Mouse (Mus musculus): Measurements from ENCODE around the gene Zfp764.
A peak's percentile ranks its signal among the peaks of the same experiment; 100 is the strongest.
"Not testable (repeated sequence)": the region's sequence is repeated elsewhere in the genome, so short reads cannot be mapped to it uniquely, and the experiment has no call there.

Zfp764 gene

DNA sequence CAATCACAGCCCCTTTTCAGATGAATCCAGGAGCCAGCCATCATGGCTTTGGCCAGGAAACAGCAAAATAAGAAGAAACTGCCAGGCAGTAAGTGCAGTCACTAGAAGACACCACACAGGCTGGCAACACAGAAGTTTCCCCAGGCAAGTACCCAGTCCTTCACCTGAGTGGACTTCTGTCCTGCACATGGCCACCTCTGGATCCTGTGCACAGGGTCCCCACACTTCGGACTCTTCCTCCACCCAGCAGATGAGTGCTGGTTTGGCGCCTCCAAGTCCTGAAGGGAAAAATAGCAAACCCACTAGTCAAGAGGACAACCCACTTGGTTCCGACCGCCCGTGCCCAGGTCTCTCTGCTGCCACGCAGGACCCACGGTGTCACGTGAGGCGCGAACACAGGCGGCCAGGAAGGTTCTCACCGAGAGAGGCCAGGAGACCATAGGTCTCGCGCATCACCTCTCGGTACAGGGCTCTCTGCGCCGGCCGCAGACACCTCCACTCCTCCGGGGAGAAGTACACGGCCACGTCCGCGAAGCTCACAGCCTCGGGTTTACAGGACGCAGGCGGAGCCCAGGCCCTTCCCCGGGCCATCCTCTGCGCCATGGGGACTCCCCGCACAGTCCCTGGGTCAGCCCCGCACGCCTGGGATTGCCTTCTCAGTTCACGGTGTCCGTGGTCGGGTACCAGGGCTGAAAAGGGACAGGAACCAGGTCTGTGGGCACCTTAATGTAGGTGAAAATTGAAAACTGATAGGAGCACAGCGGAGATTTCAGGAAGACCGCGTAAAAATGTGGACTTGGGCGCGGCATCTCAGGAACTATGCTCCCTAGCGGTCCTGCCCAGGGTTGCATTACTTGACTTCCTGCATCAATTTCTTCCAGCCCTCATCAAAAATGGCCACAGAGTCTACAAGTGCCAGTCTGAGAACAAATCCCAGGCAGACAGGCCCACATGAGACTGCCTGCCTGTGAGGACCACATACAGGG, at the start of gene Zfp764:
Zfp764 (minus strand) TSS at position 821 of the 986 bp plus-strand sequence.
- peak; percentile 89 for DNase-seq (ENCODE audit: extremely low spot score)

DNA sequence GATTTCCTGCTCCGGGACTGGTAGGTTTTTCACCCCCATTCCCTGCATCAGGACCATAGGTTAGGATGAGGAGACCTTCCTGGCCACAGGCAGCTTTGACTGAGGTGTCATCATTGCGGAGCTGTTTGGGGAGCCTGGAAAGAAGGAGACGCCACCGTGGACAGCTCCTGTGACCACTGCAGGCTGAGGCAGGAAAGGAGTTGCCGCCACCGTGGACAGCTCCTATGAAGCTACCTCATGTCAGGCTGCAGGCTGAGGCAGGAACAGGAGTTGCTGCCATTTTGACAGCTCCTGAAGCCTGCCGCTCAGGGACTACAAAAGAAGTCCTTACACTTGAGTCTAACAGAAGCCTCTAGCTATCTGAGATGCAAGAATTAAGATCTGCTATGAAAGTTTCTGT, 48.3 kb upstream of the Zfp764 start:
- no peak for DNase-seq (ENCODE audit: extremely low spot score)

DNA sequence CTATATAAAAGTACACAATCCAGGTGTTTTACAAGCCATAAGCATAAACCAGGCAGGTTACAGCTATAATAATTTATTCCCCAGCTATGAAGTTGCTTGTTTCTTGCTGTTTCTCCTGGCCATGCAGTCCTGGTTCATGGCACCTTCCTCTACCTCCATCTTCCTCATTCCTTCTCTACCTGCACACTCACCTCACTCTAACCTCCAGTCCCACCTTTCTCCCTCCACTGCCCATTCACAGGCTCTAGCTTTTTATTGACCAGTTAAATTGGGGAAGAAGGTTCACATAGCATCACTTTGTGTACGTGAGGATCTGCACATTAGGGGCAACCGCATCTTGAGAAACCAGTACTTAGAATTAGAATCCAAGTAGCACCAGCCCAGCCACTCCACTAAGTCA, 46.4 kb upstream of the Zfp764 start:
- DNase-seq (ENCODE audit: extremely low spot score), result no peak

DNA sequence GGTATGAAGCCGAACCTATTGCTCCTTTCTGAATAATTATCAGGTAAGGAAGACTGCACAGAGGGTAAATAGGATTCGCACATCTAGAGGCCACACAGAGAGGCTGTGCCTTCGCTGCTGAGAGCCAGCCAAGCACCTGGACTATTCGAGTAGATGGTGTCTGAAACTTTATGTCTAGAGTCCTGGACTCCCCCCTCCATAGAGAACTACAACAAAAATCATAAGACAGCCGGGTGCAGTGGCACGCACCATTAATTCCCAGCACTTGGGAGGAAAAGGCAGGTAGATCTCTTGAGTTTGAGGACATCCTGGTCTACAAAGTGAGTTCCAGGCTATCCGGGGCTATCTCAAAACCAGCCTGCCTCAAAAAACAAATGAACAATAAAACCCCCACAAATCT, 43.3 kb upstream of the Zfp764 start:
- DNase-seq (ENCODE audit: extremely low spot score), result no peak

DNA sequence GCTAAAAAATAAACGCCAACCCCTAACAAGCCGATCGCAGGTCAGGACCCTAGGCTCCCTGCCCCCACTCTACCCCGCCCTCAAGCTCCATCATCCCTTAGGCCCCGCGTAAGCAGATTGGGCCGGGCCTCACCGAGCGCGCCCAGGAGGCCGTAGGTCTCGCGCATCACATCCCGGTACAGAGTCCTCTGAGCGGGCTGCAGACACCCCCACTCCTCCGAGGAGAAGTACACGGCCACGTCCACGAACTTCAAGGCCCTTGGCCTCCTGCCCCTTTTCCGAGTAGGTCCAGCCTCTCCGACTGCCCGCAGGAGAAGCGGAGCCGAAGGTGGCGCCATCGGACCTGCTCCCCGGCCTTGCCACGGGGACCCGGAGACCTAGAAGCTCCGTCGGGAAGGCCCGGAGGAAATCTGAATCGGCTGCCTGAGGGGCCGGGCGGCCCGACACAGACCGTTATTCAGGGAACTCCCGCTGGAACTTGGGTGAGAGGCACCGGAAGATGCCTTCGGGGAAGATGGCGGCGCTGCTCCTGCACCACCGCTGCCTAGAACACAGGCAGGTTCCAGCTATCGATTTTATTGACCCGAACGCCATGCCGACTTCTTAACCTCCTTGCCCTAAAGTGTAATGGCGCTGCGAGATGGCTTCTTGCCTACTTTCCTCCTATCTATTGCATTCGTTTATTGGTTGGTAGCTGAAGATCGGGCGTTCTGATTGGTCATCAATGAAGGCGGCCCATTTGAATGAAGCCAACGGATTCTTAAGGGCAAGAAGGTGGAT, 42.1 kb upstream of the Zfp764 start, which contains the start of gene Zfp689:
Zfp689 (minus strand) TSS at position 638 of the 780 bp plus-strand sequence.
- DNase-seq (ENCODE audit: extremely low spot score), result peak; percentile 96

DNA sequence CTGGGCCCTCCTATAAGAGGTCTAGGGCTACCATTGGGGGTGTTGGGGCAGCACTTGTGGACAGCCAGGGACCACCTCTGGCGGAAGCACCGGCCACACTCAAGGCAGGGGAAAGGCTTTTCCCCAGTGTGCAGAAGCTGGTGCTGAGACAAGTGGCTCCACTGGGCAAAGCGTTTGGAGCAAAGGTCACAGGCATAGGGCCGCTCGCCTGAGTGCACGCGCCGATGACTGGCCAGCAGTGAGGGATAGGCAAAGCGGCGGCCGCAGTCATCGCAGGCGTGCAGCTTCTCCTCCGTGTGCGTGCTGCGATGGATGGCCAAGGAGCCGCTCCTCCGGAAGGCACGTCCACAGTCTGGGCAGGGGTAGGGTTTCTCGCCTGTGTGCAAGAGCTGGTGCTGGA, 37.4 kb upstream of the Zfp764 start:
- no peak for DNase-seq (ENCODE audit: extremely low spot score)

DNA sequence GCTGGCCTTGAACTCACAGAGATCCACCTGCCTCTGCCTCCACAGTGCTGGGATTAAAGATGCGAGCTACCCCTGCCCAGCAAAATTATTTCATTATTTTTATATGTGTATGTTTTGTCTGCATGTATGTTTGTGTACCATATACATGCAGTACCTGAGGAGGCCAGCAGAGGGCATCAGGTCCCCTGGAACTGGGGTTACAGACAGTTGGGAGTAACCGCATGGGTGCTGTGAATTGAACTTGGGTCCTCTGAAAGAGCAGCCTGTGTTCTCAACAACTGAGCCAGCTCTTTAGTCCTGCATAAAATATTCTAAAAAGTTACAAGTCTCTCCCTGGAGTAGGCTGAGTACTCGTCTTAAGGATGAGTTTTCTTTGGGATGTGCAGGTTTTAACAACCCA, 31.1 kb upstream of the Zfp764 start:
- no peak for DNase-seq (ENCODE audit: extremely low spot score)

DNA sequence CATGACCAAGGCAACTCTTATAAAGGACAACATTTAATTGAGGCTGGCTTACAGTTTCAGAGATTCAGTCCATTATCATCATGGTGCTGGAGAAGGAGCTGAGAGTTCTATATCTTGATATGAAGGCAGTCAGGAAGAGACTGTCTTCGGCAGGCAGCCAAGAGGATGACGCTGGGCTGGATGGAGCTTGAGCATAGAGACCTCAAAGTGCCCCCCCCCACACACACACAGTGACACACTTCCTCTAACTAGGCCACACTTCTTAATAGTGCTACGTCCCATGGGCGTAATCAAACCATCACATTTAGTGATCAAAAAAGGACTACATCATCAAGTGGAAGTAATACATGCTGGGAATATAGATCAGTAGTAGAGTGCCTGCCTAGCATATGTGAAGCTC, 28.6 kb upstream of the Zfp764 start:
- DNase-seq (ENCODE audit: extremely low spot score), result no peak

DNA sequence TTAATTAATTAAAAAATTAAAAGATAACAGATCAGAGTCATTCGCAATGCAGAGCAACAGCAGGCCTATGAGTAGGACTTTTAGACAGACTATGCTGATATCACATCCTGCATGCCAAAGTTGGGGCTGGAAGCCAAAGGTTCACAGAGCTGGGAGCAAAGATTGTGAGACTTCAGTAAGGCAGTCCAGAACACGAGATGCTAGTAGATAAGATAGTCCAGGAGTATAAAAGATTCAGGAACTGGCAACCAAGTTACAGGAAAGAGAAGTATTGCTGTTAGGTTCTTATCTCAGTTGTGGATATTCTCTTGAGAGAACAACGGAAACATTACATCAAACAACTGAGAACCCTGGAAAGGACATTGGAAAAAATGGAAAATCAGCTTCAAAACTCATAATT, 19.7 kb upstream of the Zfp764 start:
- DNase-seq (ENCODE audit: extremely low spot score), result no peak

DNA sequence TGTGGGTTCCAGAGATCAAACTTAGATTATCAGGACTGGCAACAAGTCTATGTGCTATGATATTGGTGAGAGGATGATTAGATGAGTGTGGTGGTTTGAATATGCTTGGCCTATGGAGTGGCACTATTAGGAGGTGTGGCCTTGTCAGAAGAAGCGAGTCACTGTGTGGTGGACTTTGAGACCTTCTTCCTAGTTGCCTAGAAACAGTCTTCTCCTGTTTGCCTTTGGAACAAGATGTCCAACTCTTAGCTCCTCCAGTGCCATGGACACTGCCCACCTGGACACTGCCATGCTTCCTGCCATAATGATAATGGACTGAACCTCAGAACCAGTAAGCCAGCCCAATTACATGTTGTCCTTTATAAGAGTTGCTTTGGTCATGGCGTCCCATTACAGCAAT, 19.3 kb upstream of the Zfp764 start:
- no peak for DNase-seq (ENCODE audit: extremely low spot score)

DNA sequence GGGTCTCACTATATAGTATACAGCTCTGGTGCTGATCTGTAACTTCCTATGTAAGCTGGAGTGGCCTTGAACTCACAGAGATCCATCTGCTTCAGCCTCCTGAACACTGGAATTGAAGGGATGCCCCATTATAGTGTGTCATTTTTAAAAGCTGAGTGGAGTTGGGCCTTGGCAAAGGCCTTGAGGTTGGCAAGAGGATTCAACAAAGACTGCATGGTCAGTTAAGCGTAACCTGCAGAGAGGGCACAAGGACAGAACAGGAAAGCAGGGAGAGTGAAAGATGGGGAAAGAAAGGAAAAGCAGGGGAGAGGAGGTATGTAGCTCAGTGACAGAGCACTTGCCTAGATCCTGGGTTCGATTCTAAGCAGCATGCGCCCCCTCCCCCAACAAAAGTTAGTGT, 18.7 kb upstream of the Zfp764 start:
- DNase-seq (ENCODE audit: extremely low spot score), result no peak

DNA sequence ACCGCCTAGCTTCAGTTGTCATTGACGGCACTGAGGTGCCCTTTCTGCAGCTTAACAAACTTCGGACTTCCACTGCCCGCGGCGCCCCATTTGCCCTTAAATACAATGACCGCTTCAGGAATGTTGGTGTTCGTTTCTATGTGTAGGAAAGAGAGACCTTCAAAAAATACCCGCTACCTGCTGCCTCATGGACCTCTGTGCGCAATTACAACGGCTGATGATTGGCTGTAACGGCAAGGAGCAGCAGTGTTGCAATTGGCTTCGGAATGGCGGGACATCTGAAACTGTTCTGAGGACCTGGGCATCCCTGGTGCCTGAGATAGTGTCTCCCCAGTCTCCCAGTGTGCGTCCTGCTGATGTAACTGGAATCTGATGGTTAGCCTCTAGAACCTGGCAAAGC, 15.6 kb upstream of the Zfp764 start:
- no peak for DNase-seq (ENCODE audit: extremely low spot score)

DNA sequence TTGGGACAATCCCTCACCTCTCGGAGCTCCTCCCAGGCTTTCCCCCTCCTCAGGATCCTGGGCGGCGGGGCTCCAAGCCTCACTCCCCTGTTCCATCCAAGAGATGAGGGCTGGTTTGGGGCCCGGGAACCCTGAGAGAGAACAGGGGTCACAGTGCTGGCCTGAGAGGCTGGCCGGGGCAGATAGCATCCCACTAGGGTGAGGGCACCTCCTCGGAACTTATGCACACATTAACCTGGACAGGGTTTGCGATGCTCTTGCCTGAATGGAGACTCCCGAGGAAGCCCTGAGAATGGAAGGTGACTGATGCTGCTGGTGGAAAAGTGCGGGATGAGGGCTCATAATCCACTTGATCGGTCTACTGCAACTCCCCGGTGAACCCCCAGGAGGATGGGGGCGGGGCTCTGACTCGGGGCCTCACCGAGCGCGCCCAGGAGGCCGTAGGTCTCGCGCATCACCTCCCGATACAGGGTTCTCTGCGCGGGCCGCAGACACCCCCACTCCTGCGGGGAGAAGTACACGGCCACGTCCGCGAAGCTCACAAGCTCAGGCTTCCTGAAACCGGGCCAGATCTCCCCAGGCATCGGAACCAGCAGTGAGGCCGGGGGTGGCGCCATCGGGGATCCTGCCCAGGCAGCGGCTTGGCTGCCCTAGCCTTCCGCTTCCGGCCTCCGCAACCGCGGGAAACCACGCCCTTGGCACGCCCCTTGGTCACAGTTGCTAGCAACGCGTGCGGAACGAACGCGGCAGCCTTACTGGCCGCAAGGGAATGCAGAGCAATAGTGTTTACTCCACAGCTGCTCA, 15.0 kb upstream of the Zfp764 start, which contains the start of gene Zfp688:
Zfp688 (minus strand) TSS at position 681 of the 804 bp plus-strand sequence.
- DNase-seq (ENCODE audit: extremely low spot score), result peak; percentile 93

DNA sequence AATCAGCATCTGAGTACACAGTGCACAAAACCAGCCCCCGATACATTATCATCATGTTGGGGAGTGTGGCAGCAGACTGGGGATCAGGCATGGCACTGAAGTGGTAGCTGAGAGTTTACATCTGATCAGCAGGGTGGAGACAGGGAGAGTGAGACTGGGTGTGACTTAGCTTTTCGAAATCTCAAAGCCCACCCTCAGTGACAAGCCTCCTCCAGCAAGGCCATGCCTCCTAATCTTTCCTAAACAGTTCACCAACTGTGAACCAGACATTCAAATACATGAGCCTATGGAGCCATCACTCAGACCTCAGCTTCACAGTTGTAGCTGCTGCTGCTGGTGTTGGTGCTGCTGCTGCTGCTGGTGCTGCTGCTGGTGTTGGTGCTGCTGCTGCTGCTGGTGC, 4.8 kb upstream of the Zfp764 start:
- no peak for DNase-seq (ENCODE audit: extremely low spot score)

DNA sequence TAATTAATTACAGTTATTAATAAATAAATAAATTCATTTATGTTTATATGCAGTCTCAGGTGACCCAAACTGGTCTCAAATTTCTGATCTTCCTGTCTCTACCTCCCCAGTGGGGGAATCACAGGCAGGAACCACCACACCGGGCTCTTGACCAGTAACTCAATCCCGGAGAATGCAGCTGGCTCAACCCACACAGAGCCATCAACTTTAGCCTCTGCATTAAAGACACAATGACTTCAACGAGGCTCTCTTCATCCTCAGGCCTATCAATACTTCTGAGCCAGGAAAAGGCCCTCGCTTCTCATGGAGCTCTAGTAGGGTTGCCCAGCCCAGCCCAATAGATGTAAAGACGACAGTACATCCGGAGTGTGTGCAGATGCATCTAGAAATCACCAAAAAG, 2.5 kb downstream of the Zfp764 start:
- not testable (repeated sequence) for DNase-seq (ENCODE audit: extremely low spot score)

DNA sequence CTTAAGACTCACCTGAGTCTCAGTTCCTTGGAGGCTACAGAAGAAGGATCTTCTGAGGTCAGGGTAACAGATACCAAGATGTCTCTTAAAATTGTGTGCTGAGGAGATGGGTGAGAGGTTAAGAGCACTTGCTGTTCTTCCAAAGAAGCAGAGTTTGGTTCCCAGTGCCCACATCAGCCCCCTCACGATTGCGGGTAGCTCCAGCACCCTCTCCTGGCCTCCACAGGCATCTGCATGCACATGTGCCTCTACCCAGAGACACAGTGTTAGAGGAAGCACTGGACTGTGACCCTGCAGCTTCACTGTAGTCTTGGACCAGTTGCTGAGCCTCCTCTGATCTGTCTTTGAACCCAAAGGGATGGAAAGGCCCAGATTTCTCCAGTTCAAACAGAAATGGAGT, 3.6 kb downstream of the Zfp764 start:
- no peak for DNase-seq (ENCODE audit: extremely low spot score)

DNA sequence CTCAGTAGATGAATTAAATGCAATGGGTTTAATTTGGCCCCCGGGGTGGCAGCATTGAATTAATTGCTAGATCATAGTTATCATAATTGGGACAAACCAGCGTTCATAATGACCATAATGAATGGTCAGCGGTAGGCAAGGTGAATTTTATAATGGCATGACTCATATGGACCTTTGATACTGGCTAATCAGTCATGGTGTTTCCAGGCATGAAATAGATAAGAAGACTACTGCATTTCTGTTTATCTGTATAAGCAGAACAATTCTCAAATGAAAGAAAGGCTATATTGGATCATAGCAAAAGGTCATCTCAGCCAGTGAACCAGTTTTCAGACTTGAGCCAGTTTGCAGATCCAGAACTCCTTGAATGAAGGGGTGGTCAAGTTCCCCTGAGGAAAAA, 6.3 kb downstream of the Zfp764 start:
- no peak for DNase-seq (ENCODE audit: extremely low spot score)

DNA sequence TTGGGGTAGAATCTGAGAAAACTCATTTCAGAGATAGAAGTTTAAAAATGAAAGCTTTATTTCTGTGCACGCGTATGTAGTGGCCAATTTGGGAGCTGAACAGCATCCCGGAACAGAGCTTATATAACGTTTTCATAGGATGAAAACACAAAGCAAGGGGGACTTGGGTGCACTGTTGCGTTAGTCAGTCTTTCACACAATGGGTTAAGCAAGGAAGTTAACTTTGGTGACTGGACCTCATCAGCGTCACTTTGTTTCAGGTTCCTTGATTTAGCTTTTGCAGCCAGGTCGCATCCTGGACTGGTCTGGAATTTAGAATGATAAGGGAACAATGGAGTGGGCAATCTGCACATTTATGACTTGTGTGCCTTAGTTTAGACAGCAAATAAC, 12.7 kb downstream of the Zfp764 start:
- no peak for DNase-seq (ENCODE audit: extremely low spot score)

DNA sequence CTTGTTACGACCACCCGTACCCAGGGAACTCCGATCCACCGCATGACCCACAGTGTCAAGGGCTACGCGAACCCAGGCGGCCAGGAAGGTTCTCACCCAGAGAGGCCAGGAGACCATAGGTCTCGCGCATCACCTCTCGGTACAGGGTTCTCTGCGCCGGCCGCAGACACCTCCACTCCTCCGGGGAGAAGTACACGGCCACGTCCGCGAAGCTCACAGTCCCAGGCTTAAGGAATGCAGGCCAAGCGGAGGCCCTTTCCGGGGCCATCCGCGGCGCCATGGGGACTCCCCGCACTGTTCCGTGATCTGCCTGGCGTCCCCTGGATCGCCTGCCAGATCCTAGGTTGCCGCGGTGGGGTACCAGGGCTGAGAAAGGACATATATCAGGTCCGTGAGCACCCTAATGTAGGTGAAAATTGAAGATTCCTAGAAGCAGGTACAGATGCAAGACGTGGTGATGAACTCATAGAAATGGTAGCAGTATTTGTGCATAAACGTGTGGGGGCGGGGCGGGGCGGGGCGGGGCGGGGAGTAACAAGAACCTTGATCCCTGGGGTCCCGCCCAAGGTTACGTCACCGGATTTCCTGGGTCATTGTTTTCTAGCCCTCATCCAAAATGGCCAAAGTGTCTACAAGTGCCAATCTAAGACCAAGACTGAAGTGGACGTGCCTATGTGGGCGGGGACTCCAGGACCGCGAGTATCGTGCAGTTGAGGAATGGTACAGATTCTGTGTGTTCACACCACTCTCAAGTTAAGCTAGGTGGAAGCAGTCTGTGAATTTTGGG, 13.3 kb downstream of the Zfp764 start, which contains the start of gene E430018J23Rik:
E430018J23Rik (minus strand) TSS at position 473 of the 787 bp plus-strand sequence.
- peak; percentile 98 for DNase-seq (ENCODE audit: extremely low spot score)

DNA sequence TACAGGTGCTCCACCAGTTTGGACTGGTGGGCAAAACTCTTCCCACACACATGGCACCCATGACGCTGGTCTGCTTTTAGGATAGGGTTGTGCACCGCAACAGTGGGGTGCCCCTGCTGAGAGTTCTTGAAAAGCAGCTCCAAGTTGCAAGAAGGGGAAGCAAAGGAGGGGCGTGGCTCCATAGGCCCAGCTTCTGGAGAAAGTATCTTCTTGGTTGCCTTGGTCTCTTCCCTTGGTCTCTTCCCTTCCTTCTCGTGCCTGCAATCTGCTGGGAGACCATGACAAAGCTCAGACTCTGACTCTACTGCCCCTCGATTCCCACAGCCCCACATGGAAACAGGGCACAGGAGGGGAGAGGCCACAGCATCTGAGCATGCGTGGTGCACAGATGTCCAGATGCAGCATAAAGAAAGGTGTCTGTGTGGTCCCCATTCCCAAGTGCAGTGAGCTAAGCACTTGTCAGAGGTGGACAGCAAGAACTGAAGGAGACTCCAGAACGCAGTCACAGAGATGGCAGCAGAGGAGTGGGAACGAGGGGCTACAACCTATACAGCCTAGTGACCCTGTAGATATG, 14.3 kb downstream of the Zfp764 start:
- DNase-seq (ENCODE audit: extremely low spot score), result no peak

DNA sequence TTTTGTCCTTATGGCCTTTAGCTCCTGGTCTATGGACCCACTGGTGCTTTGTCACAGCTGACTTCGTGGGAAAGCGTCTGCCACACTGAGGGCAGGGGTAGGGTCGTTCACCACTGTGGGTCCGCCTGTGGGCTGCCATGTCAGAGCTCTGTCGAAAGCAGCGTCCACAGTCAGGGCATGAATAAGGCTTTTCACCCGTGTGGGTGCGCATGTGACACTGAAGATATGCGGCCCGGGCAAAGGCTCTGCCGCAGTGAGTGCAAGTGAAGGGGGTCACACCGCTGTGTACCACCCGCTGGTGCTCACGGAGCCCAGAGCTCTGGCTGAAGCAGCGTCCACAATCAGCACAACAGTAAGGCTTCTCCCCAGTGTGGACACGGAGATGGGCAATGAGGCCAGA, 15.1 kb downstream of the Zfp764 start:
- no peak for DNase-seq (ENCODE audit: extremely low spot score)

All from embryo, embryonic 9.5 days (tissue).